Mouse (Mus musculus) forebrain, embryonic 11.5 days (tissue): Measurements from ENCODE around the gene Dnah1. TPM values are rescaled to one million over a fixed set of nuclear protein-coding genes. Genes with fewer than 3 reads are reported as not detected.

Source experiments
- ATAC-seq: fragments of 200-750 bp; cut with Nextera tagmentation; replicated peaks from 2 replicates; pipeline ENCODE4 v1.8.0; 2017; ENCODE audit warnings: moderate TSS enrichment; ENCODE audit not compliant: low FRiP score
- DNase-seq: peaks from one replicate; pipeline ENCODE4 v3.0.0-alpha.2; 2017; ENCODE audit warnings: low spot score
- H3K27ac ChIP-seq: fragments of 300-500 bp; sonication (generic); 2 replicates; pipeline ENCODE4 v1.5.1; 2014; ENCODE audit warnings: low read depth, low read length
- H3K27me3 ChIP-seq: fragments of 300-500 bp; sonication (generic); 2 replicates; pipeline ENCODE4 v1.6.1; 2014; ENCODE audit warnings: mild to moderate bottlenecking, low read length, mixed read lengths; ENCODE audit not compliant: control insufficient read depth, insufficient read depth
- H3K36me3 ChIP-seq: fragments of 300-500 bp; sonication (generic); 2 replicates; pipeline ENCODE4 v1.6.1; 2014; ENCODE audit warnings: mild to moderate bottlenecking, low read length, moderate library complexity, mixed read lengths; ENCODE audit not compliant: control insufficient read depth, insufficient read depth
- H3K4me1 ChIP-seq: fragments of 300-500 bp; sonication (generic); replicated peaks from 2 replicates; pipeline ENCODE4 v1.6.1; 2014; ENCODE audit warnings: low read length, mixed read lengths; ENCODE audit not compliant: control insufficient read depth, insufficient read depth
- H3K4me2 ChIP-seq: fragments of 300-500 bp; sonication (generic); 2 replicates; pipeline ENCODE4 v1.6.1; 2014; ENCODE audit warnings: low read depth, mild to moderate bottlenecking, low read length, moderate library complexity, mixed read lengths; ENCODE audit not compliant: severe bottlenecking
- H3K4me3 ChIP-seq: fragments of 300-500 bp; sonication (generic); 2 replicates; pipeline ENCODE4 v1.5.1; 2014; ENCODE audit warnings: low read depth, low read length
- H3K9ac ChIP-seq: fragments of 300-500 bp; sonication (generic); 2 replicates; pipeline ENCODE4 v1.6.1; 2014; ENCODE audit warnings: low read length
- H3K9me3 ChIP-seq: fragments of 300-500 bp; sonication (generic); 2 replicates; pipeline ENCODE4 v1.6.1; 2016; ENCODE audit warnings: low read length, mixed read lengths; ENCODE audit not compliant: control insufficient read depth
- WGBS: fragments of 180-500 bp; shearing (Covaris S2); extraction: QIAGEN DNeasy Blood & Tissue Kit; methylation state at CpG from one replicate; pipeline ENCODE4 v1.1.7; 2014; 5-methylcytosine and 5-hydroxymethylcytosine counted together
- polyA plus RNA-seq: library from polyadenylated mRNA; unstranded; fragments of >200 nt; fragmentation: Nextera tagmentation; extraction: Ambion mirVana; gene quantifications from 2 replicates; pipeline ENCODE4 v1.2.1, GENCODE M21; 2014

The Dnah1 gene
- polyA plus RNA-seq, 1 experiment from 2014 or later, result 7.6 TPM

DNA sequence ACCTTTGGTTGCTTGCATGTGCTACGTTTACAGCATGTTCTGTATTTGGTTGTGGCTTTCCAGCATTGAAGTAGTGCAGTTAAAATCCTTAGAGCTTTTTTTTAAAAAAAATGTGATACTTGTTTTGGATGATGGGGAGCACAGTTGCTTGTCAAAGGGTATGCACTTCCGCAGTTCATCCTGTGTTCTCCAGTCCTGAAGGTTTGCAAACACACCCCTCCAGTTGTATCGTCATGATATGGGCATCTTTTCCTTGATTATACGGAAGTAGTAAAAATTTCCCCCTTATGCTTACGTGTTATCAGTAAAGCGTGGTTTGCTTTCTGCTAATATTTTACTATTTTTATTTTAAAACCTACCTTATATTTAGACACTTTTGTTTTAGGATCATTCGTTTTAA is 13.7 kb upstream of the Dnah1 start:
- no peak overlapping the region for H3K27ac ChIP-seq
- H3K27me3 ChIP-seq, result no peaks in the 10 kb centered on the region
- DNase-seq (no peak), ATAC-seq (no peak)
- peak overlapping the region; percentile 67 for H3K4me2 ChIP-seq
- H3K4me1 ChIP-seq, result peaks cover 2% of the 10 kb centered on the region; the same call in 1 of the 2 replicates
- WGBS, result 52% methylated on average over 7 of the region's 7 CpGs
- H3K9ac ChIP-seq, result peak overlapping the region; percentile 74
- H3K36me3 ChIP-seq, result no peaks in the 10 kb centered on the region
- H3K9me3 ChIP-seq, result no peaks in the 10 kb centered on the region
- H3K4me3 ChIP-seq, result peak overlapping the region; percentile 80

- Histone ChIP-seq H3K4me3 (peak within 1 kb of the TSS; percentile 80), H3K4me2 (peak within 1 kb of the TSS; percentile 67), H3K9me3 (no peaks in the 10 kb centered on the region), H3K9ac (peak within 1 kb of the TSS; percentile 74), H3K36me3 (no peaks in the 10 kb centered on the region), H3K27ac (peak within 1 kb of the TSS; percentile 77), H3K4me1 (peaks cover 2% of the 10 kb centered on the region; the same call in 1 of the 2 replicates), H3K27me3 (no peaks in the 10 kb centered on the region)
- DNase-seq (peak; percentile 100), ATAC-seq (peak; percentile 99)
- WGBS, result under 1% methylated on average over 78 of the region's 78 CpGs
Observed at GRCm38 (mm10) chr14:31336369-31337155, 12.9 kb upstream of the Dnah1 start, which contains the start of gene Capn7. Gene Capn7 (plus strand): TSS chr14:31336638.

DNA sequence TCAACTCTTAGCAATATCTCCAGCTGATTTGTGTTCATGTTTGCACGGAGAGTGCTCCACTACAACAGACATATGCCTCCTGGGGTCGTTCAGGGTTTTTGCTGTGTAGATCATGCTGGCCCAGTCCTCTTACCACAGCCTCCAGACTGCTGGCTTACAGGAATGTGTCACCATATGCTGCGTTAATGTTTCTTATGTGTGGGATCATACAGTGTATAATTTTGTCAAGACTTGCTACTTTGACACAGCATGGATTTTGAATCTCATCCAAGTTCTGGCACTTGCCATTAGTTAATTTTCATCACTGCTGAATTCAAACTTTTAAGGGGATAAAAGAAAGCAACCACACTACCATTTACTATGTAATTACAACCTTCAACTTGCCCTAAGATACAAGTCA is 12.1 kb upstream of the Dnah1 start:
- H3K4me2 ChIP-seq, result peak overlapping the region; percentile 67; the same call in 1 of the 2 replicates
- H3K9me3 ChIP-seq, result no peaks in the 10 kb centered on the region
- DNase-seq, result no peak
- no peaks in the 10 kb centered on the region; the same call in 1 of the 2 replicates for H3K27me3 ChIP-seq
- peak overlapping the region; percentile 74 for H3K9ac ChIP-seq
- H3K4me1 ChIP-seq, result peaks cover 2% of the 10 kb centered on the region; the same call in 1 of the 2 replicates
- H3K4me3 ChIP-seq, result peak overlapping the region; percentile 80
- H3K36me3 ChIP-seq, result no peaks in the 10 kb centered on the region
- no peak for ATAC-seq
- peak overlapping the region; percentile 46; the same call in 1 of the 2 replicates for H3K27ac ChIP-seq
- 65% methylated on average over 3 of the region's 3 CpGs for WGBS

- ATAC-seq (no peak), DNase-seq (no peak)
- 80% methylated on average over 4 of the region's 4 CpGs for WGBS
- Histone ChIP-seq H3K9me3 (no peaks in the 10 kb centered on the region), H3K27me3 (no peaks in the 10 kb centered on the region; the same call in 1 of the 2 replicates), H3K4me3 (no peak overlapping the region), H3K4me2 (no peak overlapping the region), H3K4me1 (no peaks in the 10 kb centered on the region), H3K9ac (no peak overlapping the region), H3K36me3 (no peaks in the 10 kb centered on the region), H3K27ac (no peak overlapping the region)
Observed at GRCm38 (mm10) chr14:31330957-31331356, 7.3 kb upstream of the Dnah1 start.

- Histone ChIP-seq H3K36me3 (no peaks in the 10 kb centered on the region), H3K9me3 (no peaks in the 10 kb centered on the region), H3K27me3 (no peaks in the 10 kb centered on the region; the same call in 1 of the 2 replicates), H3K4me2 (no peak overlapping the region), H3K4me3 (no peak overlapping the region), H3K27ac (no peak overlapping the region), H3K4me1 (no peaks in the 10 kb centered on the region), H3K9ac (no peak overlapping the region)
- ATAC-seq, result no peak
- no peak for DNase-seq
- WGBS, result 63% methylated on average over 2 of the region's 2 CpGs
Observed at GRCm38 (mm10) chr14:31329741-31330140, 6.0 kb upstream of the Dnah1 start.

DNA sequence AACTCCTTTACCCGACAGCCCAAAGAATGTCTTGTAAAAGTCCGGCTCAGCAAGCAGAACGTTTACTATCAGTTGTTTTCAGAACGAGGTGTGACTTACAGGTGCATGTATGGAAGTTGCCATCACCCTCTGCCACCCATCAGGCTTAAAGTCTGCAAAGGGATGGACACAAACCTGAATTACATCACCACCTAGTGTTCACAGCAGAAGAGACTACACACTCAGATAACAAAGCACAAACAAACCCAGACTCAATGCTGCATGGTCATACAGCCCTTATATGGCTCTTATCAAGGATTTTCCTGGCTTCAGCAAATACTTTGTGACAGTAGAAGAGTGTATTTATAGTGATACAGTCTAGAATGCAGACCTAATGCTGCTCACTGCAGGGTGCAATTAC is 4.0 kb upstream of the Dnah1 start:
- H3K9ac ChIP-seq, result no peak overlapping the region
- H3K4me2 ChIP-seq, result no peak overlapping the region
- no peaks in the 10 kb centered on the region for H3K36me3 ChIP-seq
- ATAC-seq (no peak), DNase-seq (no peak)
- no peaks in the 10 kb centered on the region for H3K9me3 ChIP-seq
- H3K27ac ChIP-seq, result no peak overlapping the region
- H3K4me3 ChIP-seq, result no peak overlapping the region
- WGBS, result 81% methylated on average over 4 of the region's 4 CpGs
- H3K27me3 ChIP-seq, result no peaks in the 10 kb centered on the region; the same call in 1 of the 2 replicates
- no peaks in the 10 kb centered on the region; the same call in 1 of the 2 replicates for H3K4me1 ChIP-seq

DNA sequence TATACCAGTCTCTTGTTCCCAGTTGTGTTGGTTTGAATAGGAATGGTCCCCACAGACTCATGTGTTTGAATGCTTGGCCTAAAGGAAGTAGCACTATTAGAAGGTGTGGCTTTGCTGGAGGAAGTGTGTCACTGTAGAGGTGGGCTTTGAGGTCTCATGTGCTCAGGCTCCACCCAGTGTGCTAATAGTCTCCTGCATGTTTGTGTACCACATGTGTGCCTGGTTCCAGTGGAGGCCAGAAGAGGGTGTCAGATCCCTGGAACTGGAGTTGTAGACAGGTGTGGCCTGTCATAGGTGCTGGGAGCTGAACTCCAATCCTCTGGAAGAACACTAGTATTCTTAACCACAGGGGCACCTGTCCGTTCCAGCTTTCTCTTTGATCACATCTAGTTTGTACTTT is 3.5 kb upstream of the Dnah1 start:
- no peak for DNase-seq
- 90% methylated on average over 1 of the region's 1 CpGs for WGBS
- H3K4me3 ChIP-seq, result no peak overlapping the region

DNA sequence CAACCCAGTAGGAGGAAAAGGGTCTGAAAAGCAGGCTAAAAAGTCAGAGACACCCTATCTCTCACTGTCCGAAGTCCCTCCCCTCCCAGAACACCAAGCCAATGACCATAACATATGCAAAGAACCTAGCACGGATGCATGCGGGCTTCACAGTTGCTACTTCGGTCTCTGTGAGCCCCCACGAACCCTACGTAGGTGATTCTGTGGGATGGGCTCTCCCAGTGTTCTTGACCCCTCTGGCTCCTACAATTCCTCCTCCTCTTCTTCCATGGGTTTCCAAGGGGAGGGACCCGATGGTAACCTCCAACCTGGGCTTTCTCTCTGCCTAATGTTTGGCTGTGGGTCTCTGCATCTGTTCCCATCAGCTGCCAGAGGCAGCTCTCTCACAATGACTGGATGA is 3.1 kb upstream of the Dnah1 start:
- WGBS, result 87% methylated on average over 7 of the region's 7 CpGs
- no peaks in the 10 kb centered on the region for H3K36me3 ChIP-seq
- no peaks in the 10 kb centered on the region for H3K9me3 ChIP-seq
- H3K4me2 ChIP-seq, result no peak overlapping the region
- H3K4me1 ChIP-seq, result no peaks in the 10 kb centered on the region; the same call in 1 of the 2 replicates
- no peak for ATAC-seq
- H3K27me3 ChIP-seq, result no peaks in the 10 kb centered on the region; the same call in 1 of the 2 replicates
- no peak overlapping the region for H3K9ac ChIP-seq
- no peak overlapping the region for H3K4me3 ChIP-seq
- H3K27ac ChIP-seq, result no peak overlapping the region
- DNase-seq, result no peak

More for the DNA sequence above, 3.5 kb upstream of the Dnah1 start:
- H3K36me3 ChIP-seq, result no peaks in the 10 kb centered on the region
- no peaks in the 10 kb centered on the region for H3K9me3 ChIP-seq
- H3K27ac ChIP-seq, result no peak overlapping the region
- no peaks in the 10 kb centered on the region; the same call in 1 of the 2 replicates for H3K27me3 ChIP-seq
- H3K9ac ChIP-seq, result no peak overlapping the region
- ATAC-seq, result no peak
- H3K4me2 ChIP-seq, result no peak overlapping the region
- H3K4me1 ChIP-seq, result no peaks in the 10 kb centered on the region; the same call in 1 of the 2 replicates
